Mouse (Mus musculus): ENCODE measurements around the gene Map2.

DNA sequence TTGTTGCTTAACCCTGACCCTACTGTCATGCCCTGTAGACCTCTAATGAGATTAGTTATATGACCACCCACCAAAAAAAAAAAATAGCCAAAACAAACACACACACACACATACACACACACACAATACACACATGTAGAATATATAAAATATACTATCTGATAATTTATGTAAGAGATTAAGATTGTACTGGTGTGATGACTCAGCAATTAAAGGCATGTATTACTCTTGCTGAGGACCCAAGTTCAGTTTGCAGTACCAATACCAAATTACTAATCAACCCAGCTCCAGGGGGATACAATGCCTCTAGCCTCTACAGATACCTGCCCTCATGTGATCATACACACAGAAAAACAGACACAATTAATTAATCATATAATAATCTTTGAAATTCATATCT is 39.7 kb upstream of the Map2 start:
- TF ChIP-seq CTCF (IDR thresholded peaks at IDR 0.05; ENCODE audit: insufficient read depth, low read length) (no peak), POLR2A (IDR thresholded peaks at IDR 0.05; ENCODE audit: borderline replicate concordance, extremely low read depth, low read depth, low read length) (no peak)

Measured in lung, adult 2 months (tissue).